Mouse (Mus musculus) thymus, adult 2 months (tissue): ENCODE measurements at regions not wholly inside any gene's neighbourhood (a gene's known extent, or its start where the extent isn't known, plus 50 kb on each side); places are given as distances from the start of the nearest gene placed in this dataset.

Experiments used
- CTCF ChIP-seq: fragments of 200-500 bp; IDR thresholded peaks from 2 replicates; pipeline ENCODE4 v1.5.1; 2012; ENCODE audit warnings: mild to moderate bottlenecking, control low read depth, low read length, moderate library complexity, borderline replicate concordance; ENCODE audit not compliant: control insufficient read depth, poor library complexity, insufficient read depth; ENCODE audit errors: extremely low read depth
- POLR2A ChIP-seq: fragments of 200-500 bp; IDR thresholded peaks from 2 replicates; pipeline ENCODE4 v1.6.1; 2012; ENCODE audit warnings: mild to moderate bottlenecking, low read length, control low read depth, moderate library complexity; ENCODE audit not compliant: control insufficient read depth, poor library complexity, insufficient read depth; ENCODE audit errors: extremely low read depth

DNA sequence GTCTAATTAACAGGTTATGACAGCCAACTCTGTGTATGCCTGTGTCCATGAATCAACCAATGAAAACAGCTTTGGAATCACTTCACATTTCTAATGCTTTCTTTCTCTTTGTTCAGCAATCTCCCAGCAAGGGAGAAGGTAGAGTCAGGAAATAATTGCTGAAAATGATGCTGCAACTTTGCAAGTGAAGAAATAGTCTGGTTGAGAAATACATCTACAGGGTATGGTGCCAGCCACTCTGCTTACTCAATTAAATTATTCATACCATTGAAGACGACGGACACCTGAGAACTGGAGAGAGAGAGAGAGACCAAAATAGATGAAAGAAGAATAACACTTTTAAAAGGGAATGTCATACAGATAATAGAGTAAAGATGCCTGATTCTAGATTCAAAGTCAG, 645.4 kb upstream of the Cited2 start:
- no peak for TF ChIP-seq POLR2A
- TF ChIP-seq CTCF, result no peak
